Mouse (Mus musculus) cerebellum, adult 8-10 months (tissue): ENCODE measurements around the gene 4833427G06Rik.

Experiments used
- DNase-seq: peaks from one replicate; pipeline ENCODE4 v3.0.0; 2022

Gene 4833427G06Rik

GRCm38 (mm10) chr9:51060601-51061000 is 41.3 kb downstream of the 4833427G06Rik start, which contains the start of gene Btg4:
Gene Btg4, plus strand, starts transcription at chr9:51060901.
- DNase-seq = no peak

GRCm38 (mm10) chr9:51058951-51059521 is 42.8 kb downstream of the 4833427G06Rik start:
- DNase-seq = no peak

- no peak for DNase-seq
These were observed 45.2 kb downstream of the 4833427G06Rik start for GRCm38 (mm10) chr9:51056360-51057324.

- DNase-seq = no peak
These were observed 49.7 kb downstream of the 4833427G06Rik start for GRCm38 (mm10) chr9:51052180-51052579.

GRCm38 (mm10) chr9:51042136-51042535 is 59.7 kb downstream of the 4833427G06Rik start:
- no peak for DNase-seq

GRCm38 (mm10) chr9:51041491-51041980 is 60.3 kb downstream of the 4833427G06Rik start:
- DNase-seq = no peak

- DNase-seq = no peak
These were observed 68.9 kb downstream of the 4833427G06Rik start for GRCm38 (mm10) chr9:51032785-51033529.

- no peak for DNase-seq
These were observed 69.6 kb downstream of the 4833427G06Rik start for GRCm38 (mm10) chr9:51032291-51032690.

- no peak for DNase-seq
These were observed 70.3 kb downstream of the 4833427G06Rik start for GRCm38 (mm10) chr9:51031603-51032002.
